Mouse (Mus musculus) midbrain, embryonic 10.5 days (tissue): ENCODE data around the gene Proser3. TPM values are rescaled to one million over a fixed set of nuclear protein-coding genes. Genes with fewer than 3 reads are reported as not detected.

Experiments used
- DNase-seq: peaks from one replicate; pipeline ENCODE4 v3.0.0-alpha.2; 2017; ENCODE audit warnings: low spot score
- H3K27ac ChIP-seq: fragments of 300-500 bp; sonication (generic); replicated peaks from 2 replicates; pipeline ENCODE4 v1.5.1; 2016; ENCODE audit warnings: mild to moderate bottlenecking
- H3K27me3 ChIP-seq: fragments of 300-500 bp; sonication (generic); 2 replicates; pipeline ENCODE4 v1.6.1; 2016; ENCODE audit warnings: low read depth, mild to moderate bottlenecking; ENCODE audit not compliant: poor library complexity, severe bottlenecking
- H3K36me3 ChIP-seq: fragments of 300-500 bp; sonication (generic); 2 replicates; pipeline ENCODE4 v1.6.1; 2016; ENCODE audit warnings: mild to moderate bottlenecking, moderate library complexity
- H3K4me1 ChIP-seq: fragments of 300-500 bp; sonication (generic); 2 replicates; pipeline ENCODE4 v1.6.1; 2016
- H3K4me3 ChIP-seq: fragments of 300-500 bp; sonication (generic); 2 replicates; pipeline ENCODE4 v1.5.1; 2016; ENCODE audit warnings: mild to moderate bottlenecking, moderate library complexity
- H3K9me3 ChIP-seq: fragments of 300-500 bp; sonication (generic); replicated peaks from 2 replicates; pipeline ENCODE4 v1.6.1; 2016; ENCODE audit warnings: mild to moderate bottlenecking
- WGBS: fragments of 180-500 bp; shearing (Covaris S2); methylation state at CpG from one replicate; pipeline ENCODE4 v1.1.7; 2016; 5-methylcytosine and 5-hydroxymethylcytosine counted together
- microRNA-seq: library from miRNA; unstranded; fragments of <30 nt; microRNA quantifications from one replicate; pipeline ENCODE4, GENCODE M21; 2017
- polyA plus RNA-seq: library from polyadenylated mRNA; unstranded; fragments of >200 nt; fragmentation: Nextera tagmentation; extraction: Ambion mirVana; gene quantifications from 2 replicates; pipeline ENCODE4 v1.2.1, GENCODE M21; 2016

The Proser3 gene
- polyA plus RNA-seq, 1 experiment from 2014 or later: 13.4 TPM

DNA sequence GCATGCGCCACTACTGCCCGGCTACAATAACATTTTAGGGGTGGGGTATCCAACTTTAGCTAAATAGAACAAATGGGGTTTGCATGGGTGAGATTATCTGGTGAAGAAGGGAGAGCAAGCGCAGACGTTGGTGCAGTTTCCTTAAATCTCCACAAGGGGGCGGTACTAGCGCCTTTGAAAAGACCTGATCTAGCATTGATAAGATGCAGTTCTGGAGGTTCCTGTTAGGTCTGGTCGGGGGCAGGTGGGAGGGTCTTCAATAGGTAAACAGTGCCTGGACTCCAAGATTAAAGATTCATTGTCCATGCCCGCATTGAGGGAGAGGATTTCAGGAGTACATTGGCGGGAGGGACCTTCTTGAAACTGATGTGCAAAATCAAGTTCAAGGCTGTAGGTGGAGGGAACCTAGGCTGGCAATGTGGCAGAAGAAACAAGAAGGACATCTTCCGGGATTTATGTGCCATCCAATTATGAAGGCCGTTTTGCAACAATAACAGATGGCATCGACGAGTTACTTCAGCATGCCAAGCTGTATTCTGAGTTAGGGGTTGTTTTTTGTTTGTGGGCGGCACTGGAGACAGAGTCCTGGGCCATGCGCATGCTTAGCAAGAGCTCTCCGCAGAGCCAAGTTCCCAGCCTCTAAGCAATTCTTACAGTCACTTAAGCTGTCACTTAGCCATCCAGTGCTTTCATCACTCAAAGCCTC is 61.7 kb downstream of the Proser3 start:
- Histone ChIP-seq H3K9me3 (no peaks in the 10 kb centered on the region), H3K27ac (no peak overlapping the region), H3K4me3 (no peak overlapping the region), H3K36me3 (no peaks in the 10 kb centered on the region), H3K4me1 (peaks cover 8% of the 10 kb centered on the region), H3K27me3 (no peaks in the 10 kb centered on the region)
- WGBS: 39% methylated on average over 16 of the region's 16 CpGs
- DNase-seq: peak; percentile 52

Small RNA genes lying within 50 kb of the gene (microRNA-seq; reads per million reads assigned to microRNA genes)
- 1.8 reads per million for gene Gm38670
- gene Mir3569: not detected

Other genes starting within 250 kb of the Proser3 start
- gene Alkbh6, start 243.6 kb downstream of the Proser3 start, polyA plus RNA-seq: 95.4 and 96.9 TPM in 2 replicates
- 13.7 and 14.8 TPM in 2 replicates for gene Syne4, start 237.5 kb downstream of the Proser3 start, polyA plus RNA-seq
- 2.6 and 4.6 TPM in 2 replicates for gene E130208F15Rik, start 230.6 kb downstream of the Proser3 start, polyA plus RNA-seq
- 19.3 and 22.5 TPM in 2 replicates for gene Sdhaf1, start 228.4 kb downstream of the Proser3 start, polyA plus RNA-seq
- gene Lrfn3, start 189.5 kb downstream of the Proser3 start, polyA plus RNA-seq: 5.4 and 6.2 TPM in 2 replicates
- 15.7 and 19.6 TPM in 2 replicates for gene Tyrobp, start 138.5 kb downstream of the Proser3 start, polyA plus RNA-seq
- gene Hcst, start 132.4 kb downstream of the Proser3 start, polyA plus RNA-seq: 0.35 TPM in 1 of 2 replicates, not detected in the other
- 1.4 and 1.5 TPM in 2 replicates for gene Nfkbid, start 130.6 kb downstream of the Proser3 start, polyA plus RNA-seq
- 69.6 and 124 TPM in 2 replicates for gene Aplp1, start 106.8 kb downstream of the Proser3 start, polyA plus RNA-seq
- gene Kirrel2, start 94.6 kb downstream of the Proser3 start, polyA plus RNA-seq: 1.7 and 1.9 TPM in 2 replicates
- gene Nphs1, start 94.0 kb downstream of the Proser3 start, polyA plus RNA-seq: 0.16 and 0.23 TPM in 2 replicates
- not detected in 2 replicates for gene Prodh2, start 58.7 kb downstream of the Proser3 start, polyA plus RNA-seq
- 36.6 and 62.0 TPM in 2 replicates for gene Arhgap33, start 17.2 kb downstream of the Proser3 start, polyA plus RNA-seq
- gene Hspb6, start 121 bp downstream of the Proser3 start, polyA plus RNA-seq: 6.1 and 6.2 TPM in 2 replicates
- gene Lin37, start 7.5 kb upstream of the Proser3 start, polyA plus RNA-seq: 45.9 and 46.7 TPM in 2 replicates
- 93.2 and 99.5 TPM in 2 replicates for gene U2af1l4, start 11.0 kb upstream of the Proser3 start, polyA plus RNA-seq
- 17.0 and 19.6 TPM in 2 replicates for gene Gm49396, start 11.0 kb upstream of the Proser3 start, polyA plus RNA-seq
- 131 and 133 TPM in 2 replicates for gene Psenen, start 11.3 kb upstream of the Proser3 start, polyA plus RNA-seq
- gene Igflr1, start 13.1 kb upstream of the Proser3 start, polyA plus RNA-seq: 4.4 and 7.2 TPM in 2 replicates
- gene Kmt2b, start 36.4 kb upstream of the Proser3 start, polyA plus RNA-seq: 7.4 and 10.6 TPM in 2 replicates
- 0.26 and 0.61 TPM in 2 replicates for gene Zbtb32, start 46.6 kb upstream of the Proser3 start, polyA plus RNA-seq
- 0.44 and 0.79 TPM in 2 replicates for gene Upk1a, start 60.5 kb upstream of the Proser3 start, polyA plus RNA-seq
- 779 and 792 TPM in 2 replicates for gene Cox6b1, start 73.9 kb upstream of the Proser3 start, polyA plus RNA-seq
- gene Etv2, start 83.6 kb upstream of the Proser3 start, polyA plus RNA-seq: not detected in 2 replicates
- 140 and 145 TPM in 2 replicates for gene Rbm42, start 98.0 kb upstream of the Proser3 start, polyA plus RNA-seq
- 79.8 and 84.0 TPM in 2 replicates for gene Haus5, start 112.7 kb upstream of the Proser3 start, polyA plus RNA-seq
- gene Pmis2, start 119.3 kb upstream of the Proser3 start, polyA plus RNA-seq: not detected in 2 replicates
- not detected in 2 replicates for gene 2200002J24Rik, start 146.6 kb upstream of the Proser3 start, polyA plus RNA-seq
- 0.89 and 1.1 TPM in 2 replicates for gene Atp4a, start 159.9 kb upstream of the Proser3 start, polyA plus RNA-seq
- 155 and 164 TPM in 2 replicates for gene Tmem147, start 177.2 kb upstream of the Proser3 start, polyA plus RNA-seq
- gene Gapdhs, start 191.4 kb upstream of the Proser3 start, polyA plus RNA-seq: 0.33 and 0.40 TPM in 2 replicates
- 0.51 and 0.65 TPM in 2 replicates for gene Sbsn, start 199.2 kb upstream of the Proser3 start, polyA plus RNA-seq
- not detected in 2 replicates for gene Dmkn, start 211.5 kb upstream of the Proser3 start, polyA plus RNA-seq
- gene Krtdap, start 235.6 kb upstream of the Proser3 start, polyA plus RNA-seq: not detected in 2 replicates